Mouse (Mus musculus) CH12.LX (cell line): ENCODE measurements around the gene Txn1. TPM values are rescaled to one million over a fixed set of nuclear protein-coding genes. Genes with fewer than 3 reads are reported as not detected.
A peak's percentile ranks its signal among the peaks of the same experiment; 100 is the strongest.

ENCODE experiments used
- DNase-seq: peaks from one replicate; pipeline ENCODE4 v3.0.0-alpha.2; 2013; ENCODE audit errors: extremely low read depth
- H3K27ac ChIP-seq: 2 replicates; pipeline ENCODE4 v1.5.1; 2012; ENCODE audit warnings: low read depth, mild to moderate bottlenecking, control low read depth, moderate library complexity; ENCODE audit not compliant: insufficient read depth
- H3K27me3 ChIP-seq: replicated peaks from 2 replicates; pipeline ENCODE3; 2012; ENCODE audit warnings: inconsistent platforms
- H3K36me3 ChIP-seq, 2 experiments: replicated peaks in 1 of 2; 2 replicates each; pipeline versions ENCODE3 to v1.6.1; 2012; ENCODE audit warnings: inconsistent platforms in 1 of 2, low read length in 1 of 2, mild to moderate bottlenecking in 1 of 2, mixed read lengths in 1 of 2, moderate library complexity in 1 of 2; ENCODE audit not compliant: control insufficient read depth in 1 of 2, insufficient read depth in 1 of 2
- H3K4me1 ChIP-seq, 2 experiments: 2 replicates each; pipeline ENCODE4 v1.6.1; 2012; ENCODE audit warnings: inconsistent platforms in 1 of 2, moderate library complexity in 1 of 2; ENCODE audit not compliant: insufficient read depth in 2 of 2, control insufficient read depth in 1 of 2
- H3K4me2 ChIP-seq: 2 replicates; pipeline ENCODE4 v1.6.1; 2012; ENCODE audit warnings: low read depth, mild to moderate bottlenecking, control low read depth; ENCODE audit not compliant: poor library complexity, insufficient read depth, severe bottlenecking
- H3K4me3 ChIP-seq, 3 experiments: fragments of 150-350 bp in 1 of 3; sonication (generic) in 1 of 3; replicated peaks in 1 of 3; 2 replicates each; pipeline versions ENCODE3 to v1.5.1; 2011 to 2012; ENCODE audit warnings: low read depth in 2 of 3, low read length in 2 of 3, mild to moderate bottlenecking in 2 of 3, moderate library complexity in 2 of 3, control low read depth in 1 of 3, improper control_type of control experiment in 1 of 3, inconsistent platforms in 1 of 3, mixed read lengths in 1 of 3; ENCODE audit not compliant: poor library complexity in 1 of 3
- H3K79me2 ChIP-seq: replicated peaks from 2 replicates; pipeline ENCODE4 v1.6.1; 2012; ENCODE audit warnings: mild to moderate bottlenecking, moderate library complexity; ENCODE audit not compliant: control insufficient read depth, poor library complexity, insufficient read depth, severe bottlenecking; ENCODE audit errors: extremely low read depth
- H3K9ac ChIP-seq: 2 replicates; pipeline ENCODE4 v1.6.1; 2012; ENCODE audit warnings: low read depth, mild to moderate bottlenecking, control low read depth, moderate library complexity; ENCODE audit not compliant: insufficient read depth
- H3K9me3 ChIP-seq: replicated peaks from 2 replicates; pipeline ENCODE3; 2012; ENCODE audit warnings: low read length, inconsistent platforms, mixed read lengths
- CTCF ChIP-seq, 2 experiments: IDR thresholded peaks in 1 of 2; conservative IDR thresholded peaks in 1 of 2; 2 replicates each; pipeline ENCODE4 v1.5.1; 2011 to 2012; ENCODE audit warnings: low read depth in 2 of 2, low read length in 2 of 2, improper control_type of control experiment in 1 of 2, inconsistent platforms in 1 of 2, mild to moderate bottlenecking in 1 of 2, moderate library complexity in 1 of 2
- EP300 ChIP-seq: IDR thresholded peaks from 2 replicates; pipeline ENCODE4 v1.6.1; 2011; ENCODE audit warnings: low read length, improper control_type of control experiment
- ETS1 ChIP-seq: conservative IDR thresholded peaks from 2 replicates; pipeline ENCODE4 v1.6.1; 2012; ENCODE audit warnings: low read depth, mild to moderate bottlenecking, inconsistent platforms, low read length, improper control_type of control experiment, moderate library complexity
- GABPA ChIP-seq: IDR thresholded peaks from 2 replicates; pipeline ENCODE4 v1.6.1; 2012; ENCODE audit warnings: low read depth, low read length, improper control_type of control experiment, inconsistent platforms; ENCODE audit not compliant: insufficient replicate concordance
- HCFC1 ChIP-seq: IDR thresholded peaks from 2 replicates; pipeline ENCODE4 v1.6.1; 2012; ENCODE audit warnings: low read depth, mild to moderate bottlenecking, inconsistent platforms, low read length, improper control_type of control experiment
- JUN ChIP-seq: IDR thresholded peaks from 2 replicates; pipeline ENCODE4 v1.6.1; 2011; ENCODE audit warnings: low read depth, mild to moderate bottlenecking, low read length, improper control_type of control experiment, moderate library complexity; ENCODE audit not compliant: insufficient read depth
- MYC ChIP-seq: IDR thresholded peaks from 2 replicates; pipeline ENCODE4 v1.6.1; 2011; ENCODE audit warnings: low read depth, mild to moderate bottlenecking, improper control_type of control experiment, low read length
- NELFE ChIP-seq: IDR thresholded peaks from 2 replicates; pipeline ENCODE4 v1.6.1; 2011; ENCODE audit warnings: low read depth, low read length, improper control_type of control experiment
- NRF1 ChIP-seq: IDR thresholded peaks from 2 replicates; pipeline ENCODE4 v1.6.1; 2014; ENCODE audit warnings: low read depth, mild to moderate bottlenecking, inconsistent platforms, low read length, improper control_type of control experiment, moderate library complexity
- RAD21 ChIP-seq: IDR thresholded peaks from 2 replicates; pipeline ENCODE4 v1.6.1; 2011; ENCODE audit warnings: low read depth, mild to moderate bottlenecking, low read length, improper control_type of control experiment, moderate library complexity
- SMC3 ChIP-seq: IDR thresholded peaks from 2 replicates; pipeline ENCODE4 v1.6.1; 2011; ENCODE audit warnings: low read depth, low read length, improper control_type of control experiment
- USF2 ChIP-seq: conservative IDR thresholded peaks from 2 replicates; pipeline ENCODE4 v1.6.1; 2011; ENCODE audit warnings: low read depth, low read length, improper control_type of control experiment
- dilution Hi-C: fragments of 300-500 bp; cut with MboI; formaldehyde crosslinking; loops from 2 replicates; pipeline ENCODE4 v1.14.3; 2020; ENCODE audit warnings: low sequenced_read_pairs; ENCODE audit not compliant: extremely low pct_unique_long_range_greater_than_20kb, extremely low pct_ligation_motif_present
- in situ Hi-C: fragments of 300-500 bp; cut with MboI; formaldehyde crosslinking; loops from 3 replicates; pipeline ENCODE4 v1.14.3; 2019; ENCODE audit warnings: low sequenced_read_pairs, low pct_ligation_motif_present, low pct_unique_long_range_greater_than_20kb, mixed read lengths
- polyA plus RNA-seq: library from polyadenylated mRNA; unstranded; fragments of >175 nt; gene quantifications from 2 replicates; pipeline ENCODE4 v1.2.1, GENCODE M21; 2012; ENCODE audit warnings: low read depth; ENCODE audit not compliant: insufficient read length
- total RNA-seq, 2 experiments: library from RNA; depleted of rRNA; stranded (reverse); fragments of 300-350 nt in 1 of 2; fragments of >200 nt in 1 of 2; gene quantifications; 2 replicates each; pipeline ENCODE4 v1.2.3; 2012 to 2014

Txn1 gene
- total and polyA plus RNA-seq, 3 experiments: 438 to 809 (median 472) TPM

DNA sequence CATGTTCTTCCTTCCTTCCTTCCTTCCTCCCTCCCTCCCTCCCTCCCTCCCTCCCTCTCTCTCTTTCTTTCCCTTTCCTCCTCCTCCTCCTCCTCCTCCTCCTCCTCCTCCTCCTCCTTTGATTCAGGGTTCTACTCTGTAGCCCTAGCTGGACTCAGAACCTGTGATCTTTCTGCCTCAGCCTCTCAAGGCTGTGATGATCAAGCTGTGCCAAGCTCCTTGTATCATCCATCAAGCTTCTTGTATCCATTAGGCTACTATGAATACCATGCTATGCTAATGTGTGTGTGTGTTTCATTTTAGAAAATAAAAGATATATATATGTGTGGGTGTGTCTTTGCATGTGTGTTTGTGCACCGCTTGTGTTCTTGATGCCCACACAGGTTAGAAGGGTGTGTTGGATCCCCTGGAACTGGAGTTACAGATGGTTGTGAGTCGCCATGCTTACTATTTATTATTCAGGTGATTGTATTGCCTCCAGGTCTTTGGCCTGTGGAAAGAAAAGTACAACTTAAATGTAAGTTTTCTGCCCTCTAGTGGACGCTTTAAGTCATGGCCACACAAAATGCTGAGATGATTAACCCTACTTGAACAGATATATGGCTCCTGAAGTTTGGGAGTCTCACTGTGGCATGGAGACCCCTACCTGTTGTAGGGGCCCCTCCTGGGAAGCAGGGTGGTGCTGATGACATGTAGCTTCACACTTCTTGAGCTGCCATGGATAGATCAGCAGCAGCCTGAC lies 28.6 kb downstream of the Txn1 start:
- Histone ChIP-seq H3K27me3 (no peaks in the 10 kb centered on the region), H3K4me1 (peaks cover 0 to 13% of the 10 kb centered on the region in 2 experiments; a peak in 3 of 4 replicates), H3K9ac (no peak overlapping the region), H3K79me2 (no peaks in the 10 kb centered on the region), H3K9me3 (peaks cover 2% of the 10 kb centered on the region), H3K27ac (no peak overlapping the region), H3K4me2 (peak overlapping the region; percentile 38; the same call in 1 of the 2 replicates), H3K4me3 (no peak overlapping the region), H3K36me3 (no peaks in the 10 kb centered on the region)
- in situ Hi-C loops (no loop called here), dilution Hi-C loops (no loop called here)
- TF ChIP-seq RAD21 (peak; percentile 45), SMC3 (peak; percentile 51), ETS1 (no peak), CTCF (conservative IDR thresholded peaks at IDR 0.05 in 1 of 2, IDR thresholded peaks at IDR 0.05 in 1 of 2; ENCODE audit: low read depth in 2 of 2, low read length in 2 of 2) (peak; percentile 71 to 80)
- peak; percentile 58 for DNase-seq

DNA sequence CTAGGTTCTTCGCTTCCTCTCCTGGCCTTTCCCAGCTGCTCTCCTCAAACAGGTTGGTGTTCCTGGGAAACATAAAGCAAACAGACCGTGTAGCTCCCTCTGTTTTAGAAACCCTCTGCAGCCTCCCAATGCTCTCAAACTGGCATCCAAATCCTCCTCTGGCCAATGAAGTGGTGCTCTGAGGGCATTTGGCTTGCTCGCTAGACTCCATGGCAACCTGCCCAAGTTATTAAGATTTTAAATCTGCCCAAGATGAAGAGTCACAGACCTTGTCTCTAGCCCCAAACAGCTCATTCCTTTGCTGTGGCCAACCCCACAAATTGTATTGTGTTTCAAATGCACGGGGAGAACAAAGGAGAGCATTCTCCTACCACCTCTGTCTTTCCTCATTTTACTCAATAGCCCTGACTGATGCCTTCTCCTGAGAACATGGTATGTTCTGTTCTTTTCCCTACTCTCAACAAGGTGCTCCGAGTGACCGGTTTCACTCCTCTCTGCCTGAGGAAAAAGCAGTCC lies 31.6 kb downstream of the Txn1 start:
- Histone ChIP-seq H3K27ac (no peak overlapping the region), H3K4me2 (no peak overlapping the region), H3K27me3 (no peaks in the 10 kb centered on the region), H3K9me3 (no peaks in the 10 kb centered on the region), H3K36me3 (no peaks in the 10 kb centered on the region), H3K4me3 (no peak overlapping the region), H3K79me2 (no peaks in the 10 kb centered on the region), H3K9ac (no peak overlapping the region), H3K4me1 (peaks cover 0 to 6% of the 10 kb centered on the region in 2 experiments; a peak in 2 of 4 replicates)
- TF ChIP-seq EP300: no peak
- no peak for TF ChIP-seq SMC3
- TF ChIP-seq ETS1: no peak
- no peak for TF ChIP-seq MYC
- TF ChIP-seq USF2: no peak
- TF ChIP-seq CTCF (conservative IDR thresholded peaks at IDR 0.05 in 1 of 2, IDR thresholded peaks at IDR 0.05 in 1 of 2; ENCODE audit: low read depth in 2 of 2, low read length in 2 of 2): no peak
- TF ChIP-seq HCFC1: no peak
- TF ChIP-seq NELFE: no peak
- no peak for TF ChIP-seq JUN
- no peak for TF ChIP-seq NRF1
- TF ChIP-seq GABPA: no peak
- in situ Hi-C loops (no loop called here), dilution Hi-C loops (no loop called here)
- no peak for DNase-seq
